Mouse (Mus musculus) MEL (cell line): ENCODE measurements around the gene Odf2l.

ENCODE experiments used
- CTCF ChIP-seq, 3 experiments: IDR thresholded peaks in 2 of 3; conservative IDR thresholded peaks in 1 of 3; 2 replicates each; pipeline ENCODE4 v1.5.1; 2011 to 2012; ENCODE audit warnings: low read length in 3 of 3, low read depth in 2 of 3, mild to moderate bottlenecking in 2 of 3, improper control_type of control experiment in 1 of 3, inconsistent platforms in 1 of 3, mixed read lengths in 1 of 3, moderate library complexity in 1 of 3; ENCODE audit not compliant: control insufficient read depth in 1 of 3, insufficient read depth in 1 of 3, poor library complexity in 1 of 3, severe bottlenecking in 1 of 3
- ELF1 ChIP-seq: IDR thresholded peaks from 2 replicates; pipeline ENCODE4 v1.6.1; 2014; ENCODE audit warnings: low read depth, mild to moderate bottlenecking, inconsistent platforms, low read length, improper control_type of control experiment, moderate library complexity
- EP300 ChIP-seq, 2 experiments: IDR thresholded peaks; 2 replicates each; pipeline ENCODE4 v1.6.1; 2011; ENCODE audit warnings: improper control_type of control experiment in 2 of 2, low read length in 2 of 2, low read depth in 1 of 2, mild to moderate bottlenecking in 1 of 2
- GABPA ChIP-seq: IDR thresholded peaks from 2 replicates; pipeline ENCODE4 v1.6.1; 2012; ENCODE audit warnings: low read depth, mild to moderate bottlenecking, inconsistent platforms, low read length, improper control_type of control experiment, moderate library complexity
- GATA1 ChIP-seq: IDR thresholded peaks from 2 replicates; pipeline ENCODE4 v1.6.1; 2011; ENCODE audit warnings: low read depth, low read length, improper control_type of control experiment
- KAT2A ChIP-seq: conservative IDR thresholded peaks from 2 replicates; pipeline ENCODE4 v1.6.1; 2012; ENCODE audit warnings: low read depth, low read length, improper control_type of control experiment, inconsistent platforms
- POLR2A ChIP-seq, 2 experiments: IDR thresholded peaks; 2 replicates each; pipeline ENCODE4 v1.6.1; 2011 to 2012; ENCODE audit warnings: low read length in 2 of 2, mild to moderate bottlenecking in 2 of 2, control low read depth in 1 of 2, improper control_type of control experiment in 1 of 2, low read depth in 1 of 2, moderate library complexity in 1 of 2; ENCODE audit not compliant: control insufficient read depth in 1 of 2, insufficient read depth in 1 of 2, poor library complexity in 1 of 2
- RAD21 ChIP-seq: IDR thresholded peaks from 2 replicates; pipeline ENCODE4 v1.6.1; 2011; ENCODE audit warnings: mild to moderate bottlenecking, low read depth, low read length, improper control_type of control experiment
- SMC3 ChIP-seq: IDR thresholded peaks from 2 replicates; pipeline ENCODE4 v1.6.1; 2011; ENCODE audit warnings: low read depth, low read length, improper control_type of control experiment
- TBP ChIP-seq: IDR thresholded peaks from 2 replicates; pipeline ENCODE4 v1.8.0; 2011; ENCODE audit warnings: low read depth, low read length, improper control_type of control experiment
- TCF12 ChIP-seq: IDR thresholded peaks from 2 replicates; pipeline ENCODE4 v1.6.1; 2014; ENCODE audit warnings: low read depth, mild to moderate bottlenecking, inconsistent platforms, low read length, improper control_type of control experiment, moderate library complexity
- USF1 ChIP-seq: IDR thresholded peaks from 2 replicates; pipeline ENCODE4 v1.6.1; 2014; ENCODE audit warnings: low read depth, mild to moderate bottlenecking, inconsistent platforms, low read length, improper control_type of control experiment, moderate library complexity
- ZC3H11A ChIP-seq: IDR thresholded peaks from 2 replicates; pipeline ENCODE4 v1.6.1; 2012; ENCODE audit warnings: low read depth, mild to moderate bottlenecking, inconsistent platforms, low read length, improper control_type of control experiment

- TF ChIP-seq CTCF (IDR thresholded peaks at IDR 0.05 in 2 of 3, conservative IDR thresholded peaks at IDR 0.05 in 1 of 3; ENCODE audit: control insufficient read depth in 1 of 3, insufficient read depth in 1 of 3, low read depth in 2 of 3, low read length in 3 of 3, poor library complexity in 1 of 3, severe bottlenecking in 1 of 3) (no peak), TCF12 (no peak), GABPA (no peak), POLR2A (IDR thresholded peaks at IDR 0.05; ENCODE audit: control insufficient read depth in 1 of 2, insufficient read depth in 1 of 2, low read depth in 1 of 2, low read length in 2 of 2, poor library complexity in 1 of 2) (no peak), EP300 (IDR thresholded peaks at IDR 0.05; ENCODE audit: low read depth in 1 of 2, low read length in 2 of 2) (no peak), SMC3 (no peak), ELF1 (no peak), ZC3H11A (no peak), RAD21 (no peak), GATA1 (no peak), TBP (no peak), USF1 (no peak), KAT2A (no peak)
These were observed 21.8 kb downstream of the Odf2l start for GRCm38 (mm10) chr3:145140236-145140635.
